In the genomic region with DNA sequence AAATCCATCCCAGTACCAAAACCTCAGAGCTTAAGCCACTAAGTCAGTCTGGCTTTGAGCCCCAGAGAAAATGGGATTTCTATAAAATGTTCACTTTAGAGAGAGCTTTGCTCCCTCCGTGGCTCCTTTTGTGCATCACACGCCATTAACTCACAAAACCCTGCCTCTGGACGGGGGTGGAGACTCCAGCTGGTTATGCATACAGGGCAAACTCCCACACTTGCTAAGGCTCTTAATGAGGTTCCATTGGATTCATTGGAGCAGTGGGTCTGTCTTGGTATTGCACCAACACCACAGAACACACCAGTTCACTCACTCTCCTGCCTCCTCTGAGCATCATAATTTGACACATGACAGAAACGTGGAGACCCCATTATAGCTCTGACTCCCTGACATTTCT, we compare ENCODE assay signal across 23 mouse cellular contexts.
"Had no signal": no experiment of that assay in that cellular context is flagged by ENCODE, and none has a peak within 500 bp of the region (broad histone marks: within the 10 kb centered on the region; RNA-seq: fewer than 3 reads in every experiment).

No protein-coding gene starts in this region.

- H3K4me2 ChIP-seq: heart, embryonic 12.5 days; hindbrain, embryonic 14.5 days; intestine, embryonic 15.5 days; limb, embryonic 15.5 days; liver, embryonic 12.5 days had no signal

- H3K9ac ChIP-seq: heart, embryonic 12.5 days; hindbrain, embryonic 14.5 days; intestine, embryonic 15.5 days; limb, embryonic 15.5 days; liver, embryonic 12.5 days; liver, embryonic 14.5 days had no signal

- H3K36me3 ChIP-seq: heart, embryonic 10.5 days; heart, embryonic 12.5 days; intestine, embryonic 15.5 days; limb, embryonic 15.5 days; liver, embryonic 12.5 days had no signal

- DNase-seq: gastrocnemius, adult 2 months; gastrocnemius, postnatal 14 days; gastrocnemius, postnatal 36 days; heart, adult 18-20 months; heart, postnatal 10 days; heart, postnatal 36 days; kidney, adult 18-20 months; kidney, adult 8-10 months; kidney, postnatal 10 days; kidney, postnatal 25 days; kidney, postnatal 4 days had no signal

- H3K4me3 ChIP-seq: gastrocnemius, adult 2 months; heart, embryonic 10.5 days; heart, embryonic 12.5 days; intestine, embryonic 15.5 days; layer of hippocampus, adult 2 months; left cerebral cortex, adult 2 months; limb, embryonic 15.5 days; liver, embryonic 12.5 days had no signal

- H3K27me3 ChIP-seq: heart, embryonic 12.5 days; intestine, embryonic 15.5 days; limb, embryonic 15.5 days; liver, embryonic 12.5 days had no signal

- H3K27ac ChIP-seq: gastrocnemius, adult 2 months; heart, embryonic 10.5 days; hindbrain, embryonic 14.5 days; intestine, embryonic 15.5 days; left cerebral cortex, adult 2 months; limb, embryonic 15.5 days; liver, embryonic 12.5 days; liver, embryonic 14.5 days had no signal

- ATAC-seq: hindbrain, embryonic 16.5 days; inflammation-experienced regulatory T-cells, adult 6 months; intestine, embryonic 15.5 days; intestine, postnatal 0 days; liver, embryonic 12.5 days had no signal

- H3K9me3 ChIP-seq: heart, embryonic 10.5 days; intestine, embryonic 15.5 days; limb, embryonic 15.5 days; liver, embryonic 12.5 days had no signal

- H3K4me1 ChIP-seq: heart, embryonic 10.5 days; heart, embryonic 12.5 days; intestine, embryonic 15.5 days; limb, embryonic 15.5 days; liver, embryonic 12.5 days had no signal
